Mouse (Mus musculus) kidney, postnatal 36 days (tissue): Measurements from ENCODE around the gene Cacna2d4.
"Not testable (repeated sequence)": the region's sequence is repeated elsewhere in the genome, so short reads cannot be mapped to it uniquely, and the experiment has no call there.

ENCODE experiments used
- DNase-seq, 2 experiments: peaks; one replicate each; pipeline ENCODE4 v3.0.0; 2021 to 2022; ENCODE audit warnings: mixed read lengths in 2 of 2

The Cacna2d4 gene

GRCm38 (mm10) chr6:119348234-119348633 lies 111.9 kb downstream of the Cacna2d4 start:
- peak; percentile 67 to 91 for DNase-seq

- DNase-seq = no peak
Observed at GRCm38 (mm10) chr6:119350703-119351198, 114.4 kb downstream of the Cacna2d4 start.

- no peak for DNase-seq
Observed at GRCm38 (mm10) chr6:119351656-119352055, 115.3 kb downstream of the Cacna2d4 start.

- no peak for DNase-seq
Observed at GRCm38 (mm10) chr6:119352501-119352900, 116.2 kb downstream of the Cacna2d4 start.

- DNase-seq = no peak
Observed at GRCm38 (mm10) chr6:119358020-119358571, 121.8 kb downstream of the Cacna2d4 start.

GRCm38 (mm10) chr6:119360250-119360649 lies 123.9 kb downstream of the Cacna2d4 start:
- DNase-seq = not testable (repeated sequence)

GRCm38 (mm10) chr6:119360925-119361702 lies 124.8 kb downstream of the Cacna2d4 start:
- DNase-seq = no peak

- no peak for DNase-seq
Observed at GRCm38 (mm10) chr6:119363593-119363992, 127.3 kb downstream of the Cacna2d4 start.

GRCm38 (mm10) chr6:119366800-119367199 lies 130.5 kb downstream of the Cacna2d4 start:
- not testable (repeated sequence) for DNase-seq

- DNase-seq = no peak
Observed at GRCm38 (mm10) chr6:119367382-119367781, 131.1 kb downstream of the Cacna2d4 start.

- no peak for DNase-seq
Observed at GRCm38 (mm10) chr6:119371624-119372023, 135.3 kb downstream of the Cacna2d4 start.

- no peak for DNase-seq
Observed at GRCm38 (mm10) chr6:119372237-119372636, 135.9 kb downstream of the Cacna2d4 start.

- no peak for DNase-seq
Observed at GRCm38 (mm10) chr6:119373000-119373705, 136.8 kb downstream of the Cacna2d4 start.

GRCm38 (mm10) chr6:119375035-119375434 lies 138.7 kb downstream of the Cacna2d4 start:
- no peak for DNase-seq

GRCm38 (mm10) chr6:119377613-119378012 lies 141.3 kb downstream of the Cacna2d4 start:
- no peak for DNase-seq

- DNase-seq = no peak
Observed at GRCm38 (mm10) chr6:119378631-119379030, 142.3 kb downstream of the Cacna2d4 start.

- no peak for DNase-seq
Observed at GRCm38 (mm10) chr6:119385668-119386067, 149.3 kb downstream of the Cacna2d4 start.

GRCm38 (mm10) chr6:119386421-119386820 lies 150.1 kb downstream of the Cacna2d4 start:
- no peak for DNase-seq

GRCm38 (mm10) chr6:119386821-119387220 lies 150.5 kb downstream of the Cacna2d4 start:
- no peak for DNase-seq

- peak; percentile 40 to 72 for DNase-seq
Observed at GRCm38 (mm10) chr6:119387801-119388649, 151.7 kb downstream of the Cacna2d4 start.

GRCm38 (mm10) chr6:119388650-119389012 lies 152.3 kb downstream of the Cacna2d4 start:
- peak; percentile 97 to 98 for DNase-seq

GRCm38 (mm10) chr6:119389089-119389488 lies 152.8 kb downstream of the Cacna2d4 start:
- DNase-seq = no peak

- DNase-seq = no peak
Observed at GRCm38 (mm10) chr6:119390728-119391127, 154.4 kb downstream of the Cacna2d4 start.
